Mouse (Mus musculus) frontal cortex, postnatal 14 days (tissue): Measurements from ENCODE around the gene Drc1.
A peak's percentile ranks its signal among the peaks of the same experiment; 100 is the strongest.

Experiments used
- DNase-seq, 2 experiments: peaks; one replicate each; pipeline ENCODE4 v3.0.0; 2022; ENCODE audit warnings: low spot score in 2 of 2

Gene Drc1

DNA sequence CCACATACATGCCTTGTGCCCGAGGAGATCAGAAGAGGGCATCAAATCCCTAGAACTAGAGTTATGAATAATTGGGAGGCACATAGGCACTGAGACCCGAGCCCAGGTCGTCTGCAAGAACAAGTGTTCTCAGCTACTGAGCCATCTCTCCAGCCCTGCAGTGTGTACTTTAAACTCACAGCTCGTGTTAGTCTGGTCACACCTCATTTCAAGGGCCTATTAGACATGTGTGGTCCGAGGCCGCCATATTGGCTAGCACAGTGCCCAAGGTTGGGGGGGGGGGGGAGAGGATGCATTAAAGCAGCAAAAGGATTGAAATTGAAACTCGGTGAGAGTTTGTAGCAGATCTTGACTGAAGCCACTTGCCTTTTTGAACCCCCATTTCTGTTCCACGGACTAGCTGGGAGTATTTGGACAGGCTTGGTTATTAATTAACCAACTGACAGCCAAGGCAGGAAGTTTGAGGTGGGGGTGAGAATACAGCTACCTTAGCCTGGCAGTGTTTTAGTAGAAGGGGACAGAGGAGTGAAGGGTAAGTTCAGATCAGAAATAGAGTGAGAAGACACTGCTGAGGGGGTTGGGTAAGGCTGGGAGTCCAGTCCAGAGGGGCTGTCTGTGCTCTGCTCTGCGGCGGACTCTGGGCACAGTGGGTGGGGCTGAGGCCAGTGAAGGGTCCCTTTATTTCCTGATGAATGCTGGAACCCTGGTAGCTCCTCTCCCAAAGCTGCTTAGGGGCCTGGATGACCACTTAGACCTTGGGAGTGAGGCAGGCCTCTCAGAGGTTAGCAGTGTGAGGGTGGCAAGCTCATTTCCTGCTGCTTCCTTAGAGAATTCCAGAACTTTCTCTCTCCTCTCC is 5.0 kb downstream of the Drc1 start:
- DNase-seq = no peak

DNA sequence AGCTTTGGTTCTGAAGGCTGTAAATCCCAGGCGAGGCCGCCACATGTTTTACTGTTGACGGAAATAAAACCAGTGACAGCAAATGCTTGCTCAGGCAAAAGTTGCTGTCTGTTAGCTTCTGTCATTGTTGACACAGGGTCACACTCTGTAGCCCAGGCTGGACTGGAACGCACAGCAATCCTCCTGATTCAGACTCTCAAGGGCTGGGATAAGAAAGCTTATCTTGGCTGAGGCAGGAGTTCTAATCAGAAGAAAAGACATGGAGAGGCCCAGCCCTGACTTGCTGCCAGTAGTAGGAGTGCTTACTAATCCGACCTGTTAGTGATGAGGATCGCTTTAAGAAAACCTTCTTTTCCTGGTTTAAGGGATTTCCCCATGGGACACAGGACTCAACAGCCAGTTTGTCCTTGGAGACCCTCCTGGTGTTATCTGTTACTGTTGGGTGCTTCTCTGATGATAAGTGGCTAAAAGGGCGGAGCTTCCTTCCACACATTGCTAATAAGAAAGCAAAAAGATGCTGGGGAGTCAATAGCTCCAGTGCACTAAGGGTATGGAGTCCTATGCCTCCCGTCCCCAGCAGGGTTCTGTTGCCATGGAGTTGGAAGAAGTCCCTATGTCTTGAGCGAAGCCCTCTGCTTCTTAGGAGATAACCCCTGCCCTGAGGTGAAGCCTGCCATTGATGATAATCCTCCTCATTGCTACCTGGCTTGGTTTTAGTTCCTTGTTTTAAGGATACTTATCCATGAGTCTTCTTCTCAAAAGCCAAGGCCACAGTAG is 6.1 kb downstream of the Drc1 start:
- no peak for DNase-seq

DNA sequence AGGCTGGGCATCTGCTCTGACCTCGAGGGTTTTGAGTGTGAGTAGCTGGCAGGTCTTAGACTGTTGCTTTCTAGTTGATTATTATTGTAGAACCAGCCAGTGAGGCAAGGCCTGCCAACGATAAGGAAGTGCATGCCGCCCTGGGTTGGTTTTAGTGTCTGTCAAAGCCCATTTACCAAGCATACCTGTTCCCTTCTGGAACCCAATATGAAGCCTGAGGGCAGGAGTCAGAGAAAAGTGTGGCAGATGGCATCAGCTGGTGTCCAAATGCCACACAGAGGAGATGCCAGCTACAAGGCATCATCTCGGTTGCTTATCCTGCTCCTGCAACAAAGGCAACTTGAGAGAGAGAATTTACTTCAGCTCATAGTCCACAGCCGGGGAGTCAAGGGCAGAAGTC is 59.6 kb downstream of the Drc1 start:
- no peak for DNase-seq

DNA sequence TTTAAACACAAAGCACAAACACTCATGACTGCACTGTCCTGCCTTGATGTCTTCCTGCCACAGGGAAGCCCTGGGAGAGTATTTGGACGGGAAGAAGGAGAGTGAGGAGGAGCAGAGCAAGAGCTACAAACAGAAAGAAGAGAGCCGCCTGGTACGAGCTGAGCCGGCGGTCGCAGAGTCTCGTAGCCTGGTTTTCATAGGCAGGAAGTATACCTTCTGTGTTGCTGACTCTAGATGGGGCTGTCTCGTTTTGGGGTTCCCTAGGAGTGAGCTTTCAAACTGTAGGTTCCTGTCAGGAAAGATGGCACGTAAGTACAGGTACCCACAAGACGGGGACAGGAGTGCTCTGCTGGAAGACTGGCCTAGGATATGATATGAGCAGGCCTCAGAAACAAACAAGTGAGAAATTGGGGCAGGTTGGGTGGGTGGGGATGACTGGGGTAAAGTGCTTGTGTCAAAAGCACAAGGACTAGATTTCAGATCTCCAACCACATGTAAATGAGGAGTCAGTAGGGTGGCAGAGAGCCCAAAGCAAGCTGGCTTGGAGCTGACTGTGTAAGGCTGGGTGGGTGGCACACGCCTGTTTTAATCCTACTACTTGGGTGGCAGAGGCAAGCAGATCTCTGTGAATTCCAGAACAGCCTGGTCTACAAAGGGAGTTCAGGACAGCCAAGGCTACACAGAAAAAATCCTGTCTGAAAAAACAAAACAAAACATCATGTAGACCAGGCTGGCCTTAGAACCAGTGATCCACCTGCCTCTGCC is 60.6 kb downstream of the Drc1 start:
- DNase-seq = no peak

DNA sequence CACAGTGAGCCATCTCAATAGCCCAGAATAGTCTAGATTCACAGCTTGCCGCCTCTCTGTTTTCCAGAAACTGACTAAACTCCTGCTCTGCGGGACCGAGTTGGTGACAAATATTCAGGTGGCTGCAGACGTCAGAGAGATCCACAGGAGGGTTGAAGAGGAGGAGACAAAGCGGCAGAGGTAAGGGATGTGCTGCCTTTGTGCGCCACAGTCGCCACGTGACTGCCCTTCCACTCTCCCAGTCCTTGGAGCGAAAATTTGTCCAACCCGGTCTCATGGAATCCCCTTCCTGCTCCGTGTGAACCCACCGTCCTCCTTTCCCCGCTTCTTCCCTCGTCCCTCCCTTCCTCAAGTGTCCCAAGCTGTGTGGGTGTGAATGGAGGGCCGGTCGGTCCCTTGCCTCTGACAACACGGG is 61.4 kb downstream of the Drc1 start:
- no peak for DNase-seq

DNA sequence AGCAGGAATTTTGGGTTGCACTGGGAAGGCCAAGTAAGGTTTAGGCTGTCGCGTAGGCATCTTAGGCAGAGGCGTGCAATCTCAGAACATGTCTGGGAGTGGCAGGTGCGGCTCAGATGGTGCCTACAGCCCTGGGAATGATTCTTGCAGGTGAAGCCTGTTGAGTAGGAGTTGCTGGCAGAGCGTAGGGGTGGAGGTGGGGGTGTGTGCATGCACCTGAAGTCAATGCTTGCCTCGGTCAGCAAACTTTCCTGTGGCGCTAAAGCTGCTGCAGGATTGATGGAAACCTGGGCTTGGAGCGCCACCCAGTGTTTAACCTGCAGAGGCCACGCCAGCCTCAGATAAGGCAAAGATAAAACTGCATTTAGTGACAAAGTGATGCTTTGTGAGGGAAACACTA is 61.9 kb downstream of the Drc1 start:
- DNase-seq = peak; percentile 41 to 54

DNA sequence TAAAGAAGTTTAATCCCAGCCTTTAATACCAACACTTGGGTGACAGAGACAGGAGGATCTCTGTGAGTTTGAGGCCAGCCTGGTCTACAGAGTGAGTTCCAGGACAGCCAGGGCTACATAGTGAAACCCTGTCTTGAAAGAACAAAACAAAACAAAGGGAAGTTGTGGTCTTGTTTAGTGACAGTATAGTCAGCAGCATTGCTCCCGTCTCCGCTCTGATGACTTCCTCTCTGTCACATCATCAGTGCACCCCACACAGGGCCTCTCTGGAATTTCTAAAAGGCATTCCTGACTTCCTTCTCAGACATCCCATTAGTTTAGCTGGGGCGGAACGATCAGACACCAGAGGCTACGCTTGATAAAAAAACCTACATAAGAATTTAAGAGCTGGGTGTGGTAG is 62.7 kb downstream of the Drc1 start:
- DNase-seq = no peak

DNA sequence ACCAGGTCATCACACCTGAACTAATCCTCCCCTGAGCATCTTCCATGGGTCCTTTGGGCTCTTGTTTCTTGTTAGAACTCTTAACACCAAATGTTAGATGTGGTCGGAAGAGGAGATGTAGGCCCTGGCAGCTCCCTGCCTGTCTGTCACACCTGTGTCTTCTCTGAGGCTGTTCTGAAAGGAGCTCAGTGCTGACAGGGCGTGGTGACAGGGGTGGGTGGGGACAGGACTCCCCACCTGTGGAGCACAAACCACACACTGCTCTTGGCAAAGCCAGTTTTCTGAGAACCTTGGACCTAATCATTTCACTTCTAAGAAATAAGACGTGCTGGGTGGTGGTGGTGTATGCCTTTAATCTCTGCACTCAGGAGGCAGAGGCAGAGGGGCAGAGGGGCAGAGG is 72.4 kb downstream of the Drc1 start:
- DNase-seq = no peak

DNA sequence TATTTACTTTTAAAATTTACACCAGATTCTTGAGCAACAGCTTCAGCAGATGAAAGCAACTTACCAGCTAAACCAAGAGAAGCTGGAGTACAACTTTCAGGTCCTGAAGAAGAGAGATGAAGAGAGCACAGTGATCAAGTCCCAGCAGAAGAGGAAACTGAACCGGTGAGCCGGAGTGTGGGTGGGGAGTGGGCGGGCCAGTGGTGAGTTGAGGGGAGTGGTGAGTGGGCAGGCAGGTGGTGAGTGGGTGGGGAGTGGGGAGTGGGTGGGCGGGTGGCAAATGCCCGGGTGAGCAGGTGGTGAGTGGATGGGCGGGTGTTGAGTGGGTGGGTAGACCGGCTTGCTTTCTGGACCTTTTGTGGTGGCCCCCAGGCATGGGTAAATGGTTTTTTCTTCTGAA is 73.9 kb downstream of the Drc1 start:
- no peak for DNase-seq

DNA sequence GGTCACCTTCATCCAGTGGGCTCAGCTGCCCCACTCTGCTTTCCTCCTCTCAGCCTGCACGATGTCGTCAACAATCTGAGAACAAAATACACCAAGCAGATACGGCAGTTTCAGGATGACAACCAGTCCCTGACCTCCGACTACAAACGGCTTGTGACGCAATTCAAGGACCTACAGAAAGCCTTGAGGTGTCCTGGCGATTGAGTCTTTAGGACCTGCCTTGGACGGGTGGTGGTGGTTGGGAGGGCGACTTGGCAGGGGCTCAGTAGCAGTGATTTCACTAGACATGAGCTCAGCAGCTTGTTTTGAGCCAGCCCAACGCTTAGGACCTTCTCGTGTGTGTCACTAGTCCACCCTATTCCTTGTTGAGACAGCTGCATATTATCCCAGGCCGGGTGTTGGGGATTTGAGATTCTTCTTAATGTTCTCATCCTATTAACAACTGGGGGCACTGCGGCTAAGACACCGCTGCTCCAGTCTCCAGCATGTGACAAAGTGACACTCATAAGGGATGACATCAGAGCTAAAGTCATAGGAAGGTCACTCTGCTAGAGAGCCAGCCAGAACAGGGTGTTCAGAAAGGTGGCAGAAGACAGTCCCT is 74.5 kb downstream of the Drc1 start:
- DNase-seq = no peak

DNA sequence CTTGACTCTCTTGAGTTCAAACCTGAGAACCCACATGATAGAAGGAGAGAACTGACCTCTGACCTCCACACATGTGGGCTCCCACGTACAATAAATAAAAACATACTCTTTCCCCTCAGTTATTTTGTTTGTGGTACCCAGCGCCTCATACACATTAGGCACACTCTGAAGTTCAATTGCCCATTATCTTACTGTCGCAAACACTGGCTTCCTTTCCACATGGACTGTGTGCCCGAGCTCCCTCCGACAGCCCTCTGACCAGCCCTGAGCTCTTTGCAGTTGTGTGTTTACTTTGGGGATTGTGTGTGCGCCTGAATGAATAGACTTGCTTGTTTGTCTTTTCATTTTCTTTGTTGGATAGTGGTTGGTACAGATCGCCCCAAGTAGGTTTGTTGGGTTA is 75.5 kb downstream of the Drc1 start:
- no peak for DNase-seq

DNA sequence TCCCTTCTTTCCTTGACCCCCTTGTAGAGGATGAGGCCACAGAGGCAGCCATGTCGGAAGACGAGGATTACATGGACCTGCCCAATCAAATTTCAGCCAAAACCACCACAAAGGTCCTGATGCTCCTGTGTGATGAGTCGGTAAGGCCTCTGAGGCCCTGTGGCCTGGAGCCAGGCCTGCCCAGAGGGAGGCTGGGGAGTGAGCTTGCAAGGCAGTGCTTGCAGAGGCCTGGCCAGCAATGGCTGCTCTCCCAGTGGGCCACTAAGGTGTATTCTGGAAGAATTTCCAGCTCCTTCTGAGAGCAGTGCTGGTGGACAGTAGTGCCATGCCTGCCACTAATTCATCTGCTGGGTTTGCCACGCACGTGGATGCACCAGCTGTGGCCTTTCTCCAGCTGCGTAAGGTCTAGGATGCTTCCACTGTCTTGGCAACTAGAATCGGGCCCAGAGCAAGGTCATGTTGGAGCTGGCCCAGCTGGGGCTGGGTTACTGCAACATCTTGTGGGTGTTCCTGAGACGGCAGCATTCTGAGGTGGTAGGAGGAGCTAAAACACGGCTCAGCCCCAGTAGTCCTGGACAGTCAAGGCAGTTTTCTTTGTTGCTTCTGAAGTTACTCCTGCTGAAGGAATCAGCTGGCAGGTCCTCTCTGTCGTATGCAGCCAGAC is 77.4 kb downstream of the Drc1 start:
- DNase-seq = no peak

DNA sequence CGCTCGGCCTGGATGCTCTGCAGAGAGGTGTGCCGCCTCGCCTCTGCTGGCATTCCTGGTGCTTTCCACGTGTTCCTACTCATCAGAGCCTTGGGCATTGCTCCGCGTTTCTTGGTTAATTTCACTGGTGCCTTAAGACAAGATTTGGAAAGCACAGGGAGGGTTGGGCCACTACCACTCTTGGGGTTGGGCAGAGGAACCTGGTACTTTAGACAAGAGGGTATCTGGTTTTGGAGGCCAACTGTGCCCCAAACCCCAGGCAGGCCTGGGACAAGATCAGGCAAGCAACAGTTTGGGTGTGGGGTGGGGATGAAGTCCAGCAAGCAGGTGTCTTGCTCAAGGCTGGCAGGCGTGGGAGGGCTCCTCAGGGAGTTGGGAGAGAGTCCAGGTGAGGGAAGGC is 86.2 kb downstream of the Drc1 start:
- DNase-seq = no peak

DNA sequence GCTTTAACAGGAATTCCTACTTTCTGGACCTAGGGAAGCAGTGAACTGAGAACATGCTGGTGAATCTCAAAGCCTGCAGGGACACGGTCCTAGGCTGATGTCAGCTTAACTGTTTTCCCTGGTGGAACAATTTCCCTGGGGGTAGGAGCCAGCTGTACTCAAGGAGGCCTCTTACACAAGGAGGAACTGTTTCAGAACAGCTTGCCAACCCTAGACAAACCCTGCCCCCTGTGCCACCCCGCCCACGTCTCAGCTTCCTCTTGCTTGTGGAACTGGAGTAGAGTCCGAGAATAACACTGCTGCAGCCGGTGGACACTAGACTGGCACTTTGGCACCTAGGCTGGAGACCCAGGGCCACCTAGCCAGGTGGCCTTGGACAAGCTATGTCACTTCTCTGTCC is 88.2 kb downstream of the Drc1 start:
- DNase-seq = peak; percentile 36 to 40

DNA sequence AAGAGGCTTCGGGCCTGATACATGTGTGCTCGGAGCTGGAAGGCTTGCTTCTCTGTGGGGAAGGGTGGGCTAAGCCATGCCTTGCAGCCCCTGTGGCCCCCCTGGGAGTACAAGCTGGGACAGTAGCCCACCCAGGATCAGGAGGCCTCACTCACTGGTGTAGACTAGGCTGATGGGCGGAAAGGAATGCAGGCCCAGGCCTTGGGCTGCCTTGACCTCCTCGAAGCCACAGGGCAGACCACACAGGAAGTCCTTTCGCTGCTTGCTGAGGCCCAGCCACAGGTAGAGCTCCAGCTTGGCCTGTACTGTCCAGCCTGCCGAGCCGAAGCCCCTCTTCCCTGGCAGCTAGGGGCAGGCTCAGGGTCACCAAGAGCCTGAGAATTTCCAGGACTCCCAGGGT is 101.7 kb downstream of the Drc1 start:
- DNase-seq = no peak

DNA sequence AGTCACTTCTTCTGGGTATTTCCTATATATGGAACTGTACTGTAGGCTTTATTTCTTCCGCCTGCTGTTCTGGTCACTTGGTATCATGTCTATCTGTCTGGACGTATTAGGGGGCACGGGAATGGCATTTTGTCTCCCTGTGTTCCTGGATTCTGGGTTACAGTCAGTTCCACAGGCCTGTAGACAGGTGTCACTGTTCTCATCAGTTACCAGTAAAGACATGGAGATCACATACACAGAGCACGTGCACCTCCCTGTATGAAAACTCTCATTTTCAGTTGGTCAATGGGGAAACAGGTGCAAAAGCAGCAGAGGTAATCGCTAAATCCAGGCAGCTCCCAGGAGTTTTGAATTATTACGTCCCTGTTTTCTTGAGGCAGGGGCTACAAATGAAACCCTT is 106.5 kb downstream of the Drc1 start:
- DNase-seq = no peak

DNA sequence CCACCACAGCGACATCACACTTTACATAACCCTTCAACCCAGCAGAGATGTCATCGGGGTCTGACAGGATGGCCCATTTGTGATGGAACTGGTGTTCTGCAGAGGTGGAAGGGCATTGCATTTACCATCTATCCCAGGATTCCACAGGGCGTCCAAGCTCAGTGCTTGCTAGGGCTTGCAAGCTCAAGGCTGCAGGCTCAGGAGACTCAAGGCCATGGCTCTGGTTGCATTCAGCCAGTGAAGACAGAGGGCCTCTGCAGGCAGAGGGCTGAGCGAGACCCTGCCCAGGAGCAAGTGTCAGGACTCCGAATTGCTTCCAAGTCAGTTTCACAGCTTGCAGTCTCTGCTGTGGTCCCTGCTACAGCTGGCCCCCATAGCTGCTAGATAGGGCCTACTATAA is 108.6 kb downstream of the Drc1 start:
- DNase-seq = no peak

DNA sequence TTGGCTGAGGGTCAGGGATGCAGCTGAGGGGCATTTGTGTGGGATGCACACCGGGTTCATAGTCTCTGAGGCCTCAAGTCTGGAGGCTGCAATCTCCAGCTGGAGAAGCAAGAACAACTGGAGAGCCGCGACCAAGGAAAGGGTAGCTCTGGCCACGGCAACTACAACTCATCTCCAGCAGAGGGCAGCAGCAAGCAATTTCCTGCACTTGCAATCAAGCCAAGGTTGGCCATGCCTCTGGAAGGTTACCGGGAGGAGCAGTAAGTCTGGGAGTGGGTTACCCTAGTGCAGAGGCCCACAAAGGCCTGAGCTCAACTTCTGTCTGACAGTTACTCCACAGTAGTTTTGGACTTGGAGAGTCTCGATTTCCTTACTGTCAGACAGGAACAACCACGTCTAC is 110.3 kb downstream of the Drc1 start:
- DNase-seq = peak; percentile 30 to 66

DNA sequence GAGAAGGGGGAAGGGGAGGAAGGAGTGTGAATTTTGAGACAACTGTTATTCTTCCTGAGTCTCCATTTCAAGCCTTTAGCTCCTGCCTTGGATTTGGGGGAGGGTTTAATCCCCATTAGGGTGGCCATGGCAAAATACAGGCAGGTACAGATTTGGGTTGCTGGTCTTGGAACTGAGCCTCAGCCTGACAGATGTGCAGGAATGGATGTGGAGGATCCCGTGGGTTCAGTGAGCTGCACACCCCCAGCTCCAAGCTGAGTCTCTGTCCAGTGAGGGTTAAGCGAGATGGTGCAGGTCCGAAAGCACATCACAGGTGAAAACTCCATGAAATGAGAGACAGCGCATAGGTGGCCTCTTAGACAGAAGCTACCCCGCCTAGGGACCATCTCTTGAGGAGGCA is 119.3 kb downstream of the Drc1 start:
- DNase-seq = no peak

DNA sequence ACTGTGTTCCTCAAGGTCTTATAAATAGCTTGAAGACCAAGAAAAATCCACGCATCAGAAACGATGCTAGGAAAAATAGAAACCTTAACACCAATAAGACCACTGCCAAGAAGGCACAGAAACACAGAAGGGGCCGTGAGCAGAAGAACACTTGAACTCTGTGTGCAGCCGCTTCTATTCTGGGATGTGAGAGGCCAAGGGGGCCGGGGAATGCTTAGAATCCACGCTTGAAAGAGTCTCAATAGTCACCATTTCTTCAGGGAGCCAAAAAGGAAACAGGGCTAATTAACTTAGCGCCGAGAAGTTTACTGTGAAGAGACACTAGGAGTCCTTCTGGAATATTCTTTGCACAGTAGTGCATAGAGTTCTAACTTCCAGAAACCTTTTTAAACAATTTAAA is 120.0 kb downstream of the Drc1 start:
- no peak for DNase-seq

DNA sequence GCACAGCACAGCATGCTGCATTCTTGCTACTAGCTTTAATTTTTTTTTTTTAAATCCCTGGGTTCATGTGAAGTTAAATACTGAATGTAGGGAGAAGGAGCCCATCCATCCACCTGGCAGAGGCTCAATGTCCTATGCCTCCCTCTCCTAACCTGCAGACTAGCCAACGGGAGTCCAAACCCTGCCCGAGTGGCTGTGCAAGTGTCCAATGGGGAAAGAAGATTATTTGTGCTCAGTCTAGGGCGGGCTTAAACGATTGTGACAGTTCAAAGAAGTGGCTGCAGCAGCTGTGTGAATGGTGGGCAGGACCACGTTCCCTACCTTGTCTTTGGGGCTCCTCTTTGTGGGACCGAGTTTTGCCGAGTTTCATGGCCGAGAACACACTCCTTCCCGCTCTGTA is 125.7 kb downstream of the Drc1 start:
- peak in 1 of 2 experiments; percentile 12 for DNase-seq

DNA sequence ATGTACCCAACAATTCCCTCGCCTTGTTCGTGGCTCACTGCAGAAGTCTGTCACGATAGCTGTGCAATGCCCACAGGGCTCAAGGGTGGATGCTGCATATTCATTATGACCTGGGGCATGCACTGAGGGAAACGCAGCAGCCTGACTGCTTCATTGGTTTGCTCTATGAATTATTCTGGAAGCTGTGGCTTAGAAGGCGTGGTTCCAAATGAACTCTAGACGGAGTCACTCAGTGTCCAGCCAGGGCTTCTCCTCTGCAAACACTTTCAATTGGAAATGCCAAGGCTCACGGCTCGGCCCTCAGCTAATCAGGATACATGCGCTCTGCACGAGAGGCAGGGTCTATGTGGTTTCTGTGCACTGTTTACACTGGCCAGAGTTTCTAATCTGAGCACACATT is 130.3 kb downstream of the Drc1 start:
- DNase-seq = no peak
